8 mouse cellular contexts compared by ENCODE assay signal in genomic region chr7:141328373-141328990, GRCm38 (mm10). TPM values are rescaled to one million over a fixed set of nuclear protein-coding genes. Genes with fewer than 3 reads are reported as not detected.
DNase-seq lines count a peak whose midpoint lies in the region; ATAC-seq and TF ChIP-seq lines count a peak whose summit lies in the region.

No protein-coding gene starts in this region.

- H3K36me3 ChIP-seq in heart, embryonic 14.5 days (ENCODE audit: control insufficient read depth, insufficient read depth, low read length), result peaks cover 14% of the 10 kb centered on the region
- H3K36me3 ChIP-seq in ES-E14 (ENCODE audit: control insufficient read depth, insufficient read depth, low read length, poor library complexity, severe bottlenecking), result peaks cover 23% of the 10 kb centered on the region; the same call in 1 of the 2 replicates
- H3K36me3 ChIP-seq in forebrain, embryonic 11.5 days (ENCODE audit: control insufficient read depth, insufficient read depth, low read length), result no peaks in the 10 kb centered on the region; the same call in 1 of the 2 replicates
- no peaks in the 10 kb centered on the region; the same call in 1 of the 2 replicates for H3K36me3 ChIP-seq in liver, embryonic 16.5 days (ENCODE audit: control insufficient read depth, insufficient read depth)

- 18% methylated on average over 24 of the region's 24 CpGs for WGBS in heart, embryonic 14.5 days
- WGBS in forebrain, embryonic 11.5 days, result 18% methylated on average over 24 of the region's 24 CpGs
- WGBS in liver, embryonic 16.5 days (ENCODE audit: insufficient replicate concordance), result 14% methylated on average over 24 of the region's 24 CpGs

- in situ Hi-C loops in ES-E14 (cut with MboI; ENCODE audit: low sequenced_read_pairs in 2 of 2, unreplicated experiment in 2 of 2), result no loop called here

- intact Hi-C loops in gastrocnemius, postnatal 14 days (cut with DNase I; ENCODE audit: low total_unique reads), result no loop called here

- peak overlapping the region; percentile 99 for H3K4me2 ChIP-seq in heart, embryonic 14.5 days (ENCODE audit: low read length)
- H3K4me2 ChIP-seq in forebrain, embryonic 11.5 days (ENCODE audit: low read depth, low read length, severe bottlenecking), result peak overlapping the region; percentile 79
- peak overlapping the region; percentile 99 for H3K4me2 ChIP-seq in liver, embryonic 16.5 days (ENCODE audit: low read depth, low read length)

- H3K4me3 ChIP-seq in heart, embryonic 14.5 days (ENCODE audit: control insufficient read depth in 1 of 2, insufficient read depth in 1 of 2, low read depth in 1 of 2, low read length in 2 of 2), result peak overlapping the region; percentile 71 to 72
- peak overlapping the region; percentile 76 to 84 for H3K4me3 ChIP-seq in ES-E14 (ENCODE audit: insufficient read depth in 1 of 2, low read depth in 1 of 2, low read length in 2 of 2, poor library complexity in 1 of 2, severe bottlenecking in 1 of 2)
- peak overlapping the region; percentile 61 for H3K4me3 ChIP-seq in forebrain, embryonic 11.5 days (ENCODE audit: low read depth, low read length)
- peak overlapping the region; percentile 81 for H3K4me3 ChIP-seq in liver, embryonic 16.5 days (ENCODE audit: low read depth, low read length)

- no peak for ATAC-seq in heart, embryonic 14.5 days (ENCODE audit: insufficient number of reproducible peaks, insufficient read depth, low FRiP score, low read depth)
- ATAC-seq in forebrain, embryonic 11.5 days (replicated peaks; ENCODE audit: low FRiP score), result peak; percentile 21
- no peak; the same call in 1 of the 2 replicates for ATAC-seq in liver, embryonic 16.5 days (ENCODE audit: low read depth)

- no peak for DNase-seq in heart, postnatal 4 days
- DNase-seq in ES-E14 (ENCODE audit: low read depth, low spot score), result no peak
- DNase-seq in forebrain, embryonic 11.5 days (ENCODE audit: low spot score), result no peak
- no peak for DNase-seq in left cerebral cortex, adult 11 months (ENCODE audit: low spot score)
- DNase-seq in thymus, postnatal 4 days, result no peak
- no peak for DNase-seq in gastrocnemius, postnatal 14 days

- peak overlapping the region; percentile 99 to 100 for H3K27ac ChIP-seq in heart, embryonic 14.5 days (replicated peaks in 1 of 2; ENCODE audit: control insufficient read depth in 1 of 2, insufficient read depth in 1 of 2, low read depth in 2 of 2, low read length in 2 of 2)
- peak overlapping the region; percentile 25; the same call in 1 of the 2 replicates for H3K27ac ChIP-seq in ES-E14 (ENCODE audit: insufficient read depth, low read depth, low read length, poor library complexity, severe bottlenecking)
- peak overlapping the region; percentile 99 for H3K27ac ChIP-seq in forebrain, embryonic 11.5 days (ENCODE audit: low read depth, low read length)
- H3K27ac ChIP-seq in liver, embryonic 16.5 days (ENCODE audit: low read length), result peak overlapping the region; percentile 99

- no peaks in the 10 kb centered on the region for H3K27me3 ChIP-seq in heart, embryonic 14.5 days (ENCODE audit: control insufficient read depth, insufficient read depth, low read length)
- no peaks in the 10 kb centered on the region for H3K27me3 ChIP-seq in forebrain, embryonic 11.5 days (ENCODE audit: control insufficient read depth, insufficient read depth, low read length)
- no peaks in the 10 kb centered on the region for H3K27me3 ChIP-seq in liver, embryonic 16.5 days (ENCODE audit: control insufficient read depth, insufficient read depth, low read depth, low read length)

- H3K9ac ChIP-seq in heart, embryonic 14.5 days (ENCODE audit: low read length), result peak overlapping the region; percentile 93
- peak overlapping the region; percentile 94 for H3K9ac ChIP-seq in ES-E14 (ENCODE audit: insufficient read depth, low read depth, low read length, poor library complexity, severe bottlenecking)
- peak overlapping the region; percentile 93 for H3K9ac ChIP-seq in forebrain, embryonic 11.5 days (ENCODE audit: low read length)
- H3K9ac ChIP-seq in liver, embryonic 16.5 days (ENCODE audit: low read depth, low read length), result peak overlapping the region; percentile 96

- no peaks in the 10 kb centered on the region for H3K9me3 ChIP-seq in heart, embryonic 14.5 days (ENCODE audit: control insufficient read depth, low read length)
- no peaks in the 10 kb centered on the region for H3K9me3 ChIP-seq in ES-E14 (ENCODE audit: control insufficient read depth, insufficient read depth, low read depth, low read length)
- H3K9me3 ChIP-seq in forebrain, embryonic 11.5 days (ENCODE audit: control insufficient read depth, low read length), result no peaks in the 10 kb centered on the region
- no peaks in the 10 kb centered on the region for H3K9me3 ChIP-seq in liver, embryonic 16.5 days (replicated peaks; ENCODE audit: control insufficient read depth, low read length)

- H3K4me1 ChIP-seq in heart, embryonic 14.5 days (ENCODE audit: control insufficient read depth in 2 of 2, insufficient read depth in 2 of 2, low read length in 2 of 2), result peaks cover 10 to 25% of the 10 kb centered on the region in 2 experiments
- peaks cover 2 to 9% of the 10 kb centered on the region in 2 experiments; a peak in 2 of 4 replicates for H3K4me1 ChIP-seq in ES-E14 (ENCODE audit: control insufficient read depth in 2 of 2, insufficient read depth in 2 of 2, low read length in 2 of 2, poor library complexity in 1 of 2)
- H3K4me1 ChIP-seq in forebrain, embryonic 11.5 days (replicated peaks; ENCODE audit: control insufficient read depth, insufficient read depth, low read length), result peaks cover 15% of the 10 kb centered on the region
- H3K4me1 ChIP-seq in liver, embryonic 16.5 days (ENCODE audit: control insufficient read depth, low read depth, low read length), result peaks cover 23% of the 10 kb centered on the region

TF ChIP-seq in ES-E14, 5 proteins besides CTCF, POLR2A, EP300 and RAD21:
- TF ChIP-seq ZNF384 (IDR thresholded peaks at IDR 0.05; ENCODE audit: low read depth, low read length) (no peak), MAFK (IDR thresholded peaks at IDR 0.05; ENCODE audit: insufficient read depth, low read depth, low read length) (no peak), ZC3H11A (IDR thresholded peaks at IDR 0.05; ENCODE audit: borderline replicate concordance, low read depth, low read length) (no peak), CHD2 (IDR thresholded peaks at IDR 0.05; ENCODE audit: low read depth, low read length) (no peak), HCFC1 (IDR thresholded peaks at IDR 0.05; ENCODE audit: borderline replicate concordance, insufficient read depth, low read length) (no peak)
TF ChIP-seq in ES-E14: peak in this region for 0.

RNA-seq across cellular contexts. Expression of gene Tmem80, which starts 0.9 kb away (rescaled TPM):
- polyA plus RNA-seq in heart, embryonic 14.5 days (2014; fragmentation: Nextera tagmentation; extraction: Ambion mirVana), result 17.6 and 22.2 TPM in 2 replicates
- total RNA-seq in heart, postnatal 4 days (2021), result 10 to 100 TPM; 15.9 to 16.3 TPM
- total RNA-seq in ES-E14 (2012; rRNA removed), result 7.3 and 9.7 TPM in 2 replicates
- 33.2 and 33.5 TPM in 2 replicates for polyA plus RNA-seq in forebrain, embryonic 11.5 days (2014; fragmentation: Nextera tagmentation; extraction: Ambion mirVana)
- polyA plus RNA-seq in liver, embryonic 16.5 days (2015; fragmentation: Nextera tagmentation; extraction: Ambion mirVana), result 13.9 and 16.7 TPM in 2 replicates
- total RNA-seq in gastrocnemius, postnatal 14 days (2021), result 10 to 100 TPM in 1 of 2 experiments, 1 to 10 TPM in 1; 9.1 to 11.1 TPM

RNA-seq across cellular contexts. Expression of gene Deaf1, which starts 1.0 kb away (rescaled TPM):
- 36.9 and 42.1 TPM in 2 replicates for polyA plus RNA-seq in heart, embryonic 14.5 days (2014; fragmentation: Nextera tagmentation; extraction: Ambion mirVana)
- total RNA-seq in heart, postnatal 4 days (2021), result 10 to 100 TPM; 27.8 to 30.6 TPM
- 23.7 and 31.1 TPM in 2 replicates for total RNA-seq in ES-E14 (2012; rRNA removed)
- polyA plus RNA-seq in forebrain, embryonic 11.5 days (2014; fragmentation: Nextera tagmentation; extraction: Ambion mirVana), result 74.2 and 80.8 TPM in 2 replicates
- polyA plus RNA-seq in liver, embryonic 16.5 days (2015; fragmentation: Nextera tagmentation; extraction: Ambion mirVana), result 11.6 and 13.6 TPM in 2 replicates
- total RNA-seq in gastrocnemius, postnatal 14 days (2021), result 10 to 100 TPM; 15.5 to 18.9 TPM

RNA-seq across cellular contexts. Expression of gene Eps8l2, which starts 10.2 kb away (rescaled TPM):
- polyA plus RNA-seq in heart, embryonic 14.5 days (2014; fragmentation: Nextera tagmentation; extraction: Ambion mirVana), result 0.76 TPM in 1 of 2 replicates, not detected in the other
- total RNA-seq in heart, postnatal 4 days (2021), result 1 to 10 TPM; 1.9 TPM
- 9.7 and 10.4 TPM in 2 replicates for total RNA-seq in ES-E14 (2012; rRNA removed)
- 2.5 and 3.3 TPM in 2 replicates for polyA plus RNA-seq in forebrain, embryonic 11.5 days (2014; fragmentation: Nextera tagmentation; extraction: Ambion mirVana)
- polyA plus RNA-seq in liver, embryonic 16.5 days (2015; fragmentation: Nextera tagmentation; extraction: Ambion mirVana), result 26.0 and 34.0 TPM in 2 replicates
- 1 to 10 TPM; 1.8 to 3.3 TPM for total RNA-seq in gastrocnemius, postnatal 14 days (2021)

RNA-seq across cellular contexts. Expression of gene Drd4, which starts 36.7 kb away (rescaled TPM):
- polyA plus RNA-seq in heart, embryonic 14.5 days (2014; fragmentation: Nextera tagmentation; extraction: Ambion mirVana), result not detected in 2 replicates
- not detected for total RNA-seq in heart, postnatal 4 days (2021)
- 0.76 and 0.95 TPM in 2 replicates for total RNA-seq in ES-E14 (2012; rRNA removed)
- polyA plus RNA-seq in forebrain, embryonic 11.5 days (2014; fragmentation: Nextera tagmentation; extraction: Ambion mirVana), result 0.24 and 0.43 TPM in 2 replicates
- polyA plus RNA-seq in liver, embryonic 16.5 days (2015; fragmentation: Nextera tagmentation; extraction: Ambion mirVana), result not detected in 2 replicates
- under 1 TPM; 0.31 to 0.33 TPM for total RNA-seq in gastrocnemius, postnatal 14 days (2021)

RNA-seq across cellular contexts. Expression of gene Sct, which starts 49.5 kb away (rescaled TPM):
- polyA plus RNA-seq in heart, embryonic 14.5 days (2014; fragmentation: Nextera tagmentation; extraction: Ambion mirVana), result 1.6 and 2.3 TPM in 2 replicates
- total RNA-seq in heart, postnatal 4 days (2021), result not detected
- 12.0 and 31.9 TPM in 2 replicates for total RNA-seq in ES-E14 (2012; rRNA removed)
- polyA plus RNA-seq in forebrain, embryonic 11.5 days (2014; fragmentation: Nextera tagmentation; extraction: Ambion mirVana), result 2.5 TPM in 2 replicates
- polyA plus RNA-seq in liver, embryonic 16.5 days (2015; fragmentation: Nextera tagmentation; extraction: Ambion mirVana), result 1.4 TPM in 1 of 2 replicates, not detected in the other
- 1 to 10 TPM in 1 of 2 experiments, under 1 TPM in 1; 0.92 to 1.0 TPM for total RNA-seq in gastrocnemius, postnatal 14 days (2021)

Comparison
In these comparisons a context has a peak if more than half of its experiments do, and no peak if none do; other contexts are left out.
1. H3K27ac ChIP-seq: peak in every context shown above with its lines; median percentile 100 in heart, embryonic 14.5 days; 99 in forebrain, embryonic 11.5 days; 99 in liver, embryonic 16.5 days; 25 in ES-E14.